Mouse (Mus musculus) CD4-positive, CD25-positive, alpha-beta regulatory T cell, adult 4 months (primary cell): ENCODE data around the gene Auts2. TPM values are rescaled to one million over a fixed set of nuclear protein-coding genes. Genes with fewer than 3 reads are reported as not detected.

Experiments
- ATAC-seq: one replicate; pipeline ENCODE4 v1.8.0; 2017
- polyA plus RNA-seq, 2 experiments: library from polyadenylated mRNA; unstranded; fragments of 100-300 nt; shearing (Covaris generic); gene quantifications; one replicate each; pipeline ENCODE4 v1.2.1; 2017

Auts2 gene
- polyA plus RNA-seq, 2 experiments from 2014 or later = 0.75 TPM; not detected in 1

DNA sequence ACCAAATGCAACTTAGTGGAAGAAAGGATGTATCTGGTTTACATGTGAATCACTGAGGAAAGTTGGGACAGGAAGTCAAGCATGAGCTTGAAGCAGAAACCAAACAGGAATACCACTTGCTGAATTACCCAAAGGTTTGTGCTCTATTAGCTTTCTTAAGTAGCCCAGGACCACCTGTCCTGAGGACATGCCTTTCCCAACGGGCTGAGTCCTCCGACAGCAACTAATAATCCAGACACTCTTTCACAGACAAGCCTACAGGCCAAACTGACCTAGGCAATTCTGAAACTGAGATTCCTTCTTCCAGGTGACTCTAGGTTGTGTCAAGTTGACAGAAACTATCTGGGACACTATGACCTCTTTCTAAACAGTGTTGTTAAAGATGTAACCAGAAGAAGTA, 44.2 kb downstream of the Auts2 start:
- ATAC-seq = no peak

DNA sequence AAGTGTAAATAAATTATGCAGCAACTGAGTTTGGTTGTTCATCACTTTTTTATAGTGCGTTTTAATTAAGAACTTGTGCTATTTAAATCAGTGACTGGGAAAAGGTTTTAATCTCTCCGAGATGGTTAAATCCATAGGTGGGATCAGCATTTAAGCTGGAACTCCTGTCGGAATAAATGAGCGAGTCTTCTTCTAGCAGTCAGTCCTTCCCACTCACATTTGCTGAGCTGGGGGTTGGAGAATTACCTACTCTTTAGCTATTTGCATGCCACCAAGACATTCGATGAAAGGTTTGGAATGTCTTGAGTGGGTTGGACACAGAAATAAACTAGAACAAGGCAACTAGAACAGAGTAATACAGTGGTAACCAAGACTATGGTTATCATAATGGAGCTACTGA, 45.1 kb downstream of the Auts2 start:
- ATAC-seq = no peak

- ATAC-seq = no peak
Measured at GRCm38 (mm10) chr5:132492793-132493192, 50.4 kb downstream of the Auts2 start.

DNA sequence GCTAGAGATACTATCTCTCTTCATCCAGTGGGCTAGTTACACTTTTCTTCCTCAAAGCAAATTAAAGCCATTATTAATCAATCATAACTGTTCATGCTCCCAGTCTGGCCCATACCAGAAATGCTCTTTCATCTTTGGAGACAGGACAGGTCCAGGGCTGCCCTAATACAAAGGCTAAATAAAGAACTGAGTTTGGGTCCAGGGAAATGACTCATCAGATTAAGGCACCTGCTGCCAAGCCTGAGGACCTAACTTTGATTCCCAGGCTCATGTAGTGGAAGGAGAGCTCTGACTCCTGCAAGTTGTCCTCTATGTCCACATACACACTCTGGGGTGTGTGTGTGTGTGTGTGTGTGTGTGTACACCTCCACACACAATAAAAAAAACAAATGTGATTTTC, 51.1 kb downstream of the Auts2 start:
- no peak for ATAC-seq

DNA sequence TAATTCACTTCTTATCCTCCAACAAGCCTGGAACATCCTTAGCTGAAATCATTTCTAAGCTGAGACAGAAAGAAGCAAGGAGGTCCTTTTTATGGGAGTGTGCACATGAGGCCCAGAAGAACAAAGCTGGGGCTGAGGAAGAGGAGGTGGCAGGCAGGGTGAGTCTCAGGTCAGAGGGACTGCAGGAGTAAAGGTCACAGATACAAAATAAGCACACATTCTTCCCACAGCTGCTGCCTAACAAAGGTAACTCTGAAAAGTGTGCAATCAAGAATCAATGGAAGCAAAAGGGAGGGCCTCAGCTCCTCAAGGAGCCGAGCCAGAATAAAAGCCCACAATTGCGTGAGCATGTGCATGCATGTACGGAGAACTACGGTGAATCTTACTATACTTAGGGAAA, 51.6 kb downstream of the Auts2 start:
- ATAC-seq = no peak

GRCm38 (mm10) chr5:132490326-132490725, 52.8 kb downstream of the Auts2 start:
- ATAC-seq = no peak

DNA sequence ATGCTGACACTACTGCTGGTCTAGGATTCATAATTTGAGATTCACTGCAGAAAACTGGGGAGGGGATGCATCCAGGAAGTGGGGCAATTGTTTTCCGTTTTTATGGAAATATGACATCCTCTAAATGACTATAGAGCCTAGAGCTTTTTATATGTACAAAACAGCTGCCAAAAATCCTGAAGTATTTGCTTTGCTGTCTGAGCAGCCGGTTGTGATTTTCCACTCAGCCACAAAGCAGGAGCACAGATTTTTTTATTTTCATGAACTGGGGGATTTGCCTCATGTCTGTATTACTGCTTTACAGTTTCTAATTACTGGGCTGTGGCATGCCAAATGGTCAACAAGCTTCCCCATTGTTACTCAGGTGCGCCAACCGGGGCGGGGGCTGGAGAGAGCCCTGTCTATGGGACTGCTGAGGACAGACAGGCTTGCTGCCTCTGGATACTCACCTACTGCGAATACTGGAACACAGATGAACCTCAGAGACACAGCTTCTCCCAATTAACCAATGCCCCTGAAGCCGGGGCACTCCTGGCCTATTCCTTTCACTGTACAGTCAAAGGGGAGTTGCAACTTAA, 53.3 kb downstream of the Auts2 start:
- no peak for ATAC-seq

DNA sequence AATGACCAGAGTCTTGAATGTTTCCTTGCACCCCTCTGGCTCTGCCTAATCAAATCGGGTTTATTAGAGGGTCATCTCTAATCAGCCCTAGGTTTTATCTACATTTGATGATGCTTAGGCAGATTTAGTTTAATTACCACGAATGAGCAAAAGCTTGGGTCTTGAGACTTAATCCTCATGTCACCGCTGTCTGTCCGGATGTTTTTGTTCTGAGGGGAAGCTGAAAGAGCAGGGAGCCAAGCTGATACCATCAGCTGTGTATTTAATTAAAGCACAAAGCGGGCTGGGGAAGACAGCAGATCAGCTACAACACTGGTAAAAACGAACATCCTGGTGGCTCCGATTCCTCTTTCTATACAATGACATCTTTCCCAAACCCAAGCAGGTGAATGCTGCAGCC, 56.3 kb downstream of the Auts2 start:
- ATAC-seq = no peak

- ATAC-seq = no peak
Measured at GRCm38 (mm10) chr5:132485994-132486393, 57.1 kb downstream of the Auts2 start.

GRCm38 (mm10) chr5:132485448-132485847, 57.7 kb downstream of the Auts2 start:
- no peak for ATAC-seq

GRCm38 (mm10) chr5:132481476-132481875, 61.7 kb downstream of the Auts2 start:
- no peak for ATAC-seq

DNA sequence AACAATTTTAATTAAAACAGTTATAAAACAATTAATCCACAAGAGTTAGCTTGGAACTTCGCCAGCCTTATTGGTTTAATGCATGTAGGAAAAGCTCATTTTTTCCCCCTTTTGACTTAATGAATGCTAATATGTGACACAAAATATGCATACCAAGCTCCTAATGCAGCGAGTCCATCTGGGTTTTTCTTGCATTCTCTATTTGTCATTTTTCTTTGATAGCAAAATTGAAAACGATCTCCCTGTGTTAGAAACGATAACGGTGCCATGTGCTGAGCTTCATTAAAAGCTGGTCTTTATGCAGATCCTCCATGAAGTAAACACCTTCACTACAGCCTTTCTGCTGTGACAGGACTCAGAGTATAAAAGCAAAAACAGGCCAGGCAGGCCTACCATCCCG, 62.7 kb downstream of the Auts2 start:
- no peak for ATAC-seq

- no peak for ATAC-seq
Measured at GRCm38 (mm10) chr5:132479227-132479857, 63.8 kb downstream of the Auts2 start.

DNA sequence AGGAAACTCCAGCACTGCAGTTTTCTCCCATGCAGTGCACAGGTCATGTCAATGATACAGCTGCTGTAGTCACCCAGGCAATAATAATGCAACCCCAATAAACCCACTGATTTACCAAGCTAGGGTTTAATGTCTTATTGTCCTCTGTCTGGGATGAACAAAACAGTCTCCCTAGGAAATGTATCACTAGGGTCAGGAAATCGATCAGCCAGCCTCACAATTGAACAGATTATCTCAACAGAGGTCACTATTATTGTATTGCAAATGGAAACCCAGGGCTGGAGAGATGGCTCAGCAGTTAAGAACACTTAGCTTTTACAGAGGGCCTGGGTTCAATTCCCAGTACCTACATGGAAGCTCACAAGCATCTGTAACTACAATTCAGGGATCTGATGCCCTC, 65.6 kb downstream of the Auts2 start:
- no peak for ATAC-seq

DNA sequence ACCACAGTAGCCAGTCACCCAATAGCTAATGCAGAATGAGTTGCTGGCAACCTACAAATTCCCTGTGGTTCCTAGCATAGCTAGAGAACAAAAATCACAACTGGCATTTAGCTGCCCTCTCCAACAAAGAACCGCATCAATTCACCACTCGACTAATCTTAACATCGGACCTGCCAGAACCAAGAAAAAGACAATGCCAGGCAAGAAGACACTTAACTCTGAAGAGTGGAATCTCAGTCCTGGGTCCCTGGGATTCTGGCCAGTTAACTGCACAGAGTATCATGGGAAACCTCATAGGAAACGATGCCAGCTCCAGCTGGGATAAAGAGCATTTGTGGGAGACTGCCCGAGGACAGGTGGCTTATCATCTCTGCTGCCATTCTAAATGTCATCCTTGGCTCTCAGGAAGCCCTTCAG, 70.2 kb downstream of the Auts2 start:
- no peak for ATAC-seq

GRCm38 (mm10) chr5:132472184-132472829, 70.8 kb downstream of the Auts2 start:
- ATAC-seq = no peak

DNA sequence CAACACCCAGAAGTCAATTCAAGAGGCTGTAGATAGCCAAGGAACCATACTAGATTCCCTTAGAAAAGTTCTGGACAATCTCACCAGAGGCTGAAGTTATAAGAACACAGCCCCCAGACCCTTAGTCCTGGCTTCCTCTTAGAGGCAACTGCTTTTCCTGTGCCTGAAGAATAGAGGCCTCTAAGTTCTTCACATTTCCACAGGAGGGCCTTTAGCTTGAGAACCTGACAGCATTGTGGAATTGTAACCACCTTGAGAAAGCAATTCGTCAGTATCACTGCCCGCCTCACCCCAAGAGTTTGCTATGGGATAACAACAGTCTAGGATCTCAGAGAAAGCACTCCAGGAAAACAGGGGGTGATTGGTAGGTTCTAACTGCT, 75.8 kb downstream of the Auts2 start:
- ATAC-seq = no peak

- ATAC-seq = no peak
Measured at GRCm38 (mm10) chr5:132466427-132467363, 76.4 kb downstream of the Auts2 start.

DNA sequence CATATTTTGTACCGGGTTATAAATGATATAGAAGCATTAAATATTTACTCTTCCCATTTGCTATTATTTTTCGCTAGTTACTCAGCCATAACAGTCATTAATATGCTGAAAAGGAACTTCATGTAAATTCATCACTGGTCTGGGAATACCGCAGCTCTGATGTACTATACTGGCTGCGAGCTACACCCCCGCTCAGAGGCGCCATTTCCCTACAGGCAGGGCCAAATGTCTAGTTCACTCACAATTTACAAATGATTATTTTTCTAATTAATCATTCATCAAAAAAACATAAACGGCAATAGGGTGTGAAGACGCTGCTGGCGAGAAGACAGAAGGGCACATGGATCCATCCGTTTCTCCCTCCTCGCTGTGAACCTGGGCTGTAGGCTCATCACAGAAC, 80.6 kb downstream of the Auts2 start:
- no peak for ATAC-seq

DNA sequence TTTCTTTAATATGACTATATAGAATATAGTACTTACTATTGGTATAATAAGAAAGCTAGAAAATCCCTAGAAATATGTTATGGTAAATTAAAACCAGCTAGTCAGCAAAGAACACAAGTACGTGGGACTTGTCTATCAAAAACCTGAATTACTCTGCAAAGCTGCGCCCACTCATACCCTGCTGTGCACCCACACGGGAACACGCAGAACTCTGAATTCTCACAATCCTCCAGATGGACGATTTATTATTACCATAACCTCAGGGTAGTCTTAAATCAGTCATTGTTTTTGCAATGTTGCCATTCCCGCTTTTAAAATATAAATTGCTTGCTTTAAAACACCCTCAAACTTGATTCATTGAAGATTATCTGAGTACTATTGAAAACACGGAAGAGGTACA, 84.6 kb downstream of the Auts2 start:
- no peak for ATAC-seq

DNA sequence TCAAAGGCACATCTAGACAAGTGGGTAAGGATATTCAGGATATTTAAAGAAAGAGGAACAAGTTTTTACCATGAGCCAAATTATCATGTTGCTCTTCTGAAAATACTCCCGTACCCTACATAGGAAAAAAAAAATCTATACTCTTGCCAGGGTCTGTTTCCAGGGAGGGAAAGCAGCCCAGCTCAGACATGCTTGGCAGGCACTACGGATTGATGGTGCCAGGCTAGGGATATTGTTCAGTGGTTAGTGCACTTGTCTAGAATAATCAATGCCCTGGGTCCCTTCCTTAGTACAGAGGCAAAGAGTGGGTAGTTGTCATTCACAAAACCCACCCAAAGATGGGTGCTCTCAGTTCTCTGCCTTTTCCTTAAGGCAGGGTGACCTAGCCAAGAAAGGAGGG, 90.8 kb downstream of the Auts2 start:
- ATAC-seq = no peak

DNA sequence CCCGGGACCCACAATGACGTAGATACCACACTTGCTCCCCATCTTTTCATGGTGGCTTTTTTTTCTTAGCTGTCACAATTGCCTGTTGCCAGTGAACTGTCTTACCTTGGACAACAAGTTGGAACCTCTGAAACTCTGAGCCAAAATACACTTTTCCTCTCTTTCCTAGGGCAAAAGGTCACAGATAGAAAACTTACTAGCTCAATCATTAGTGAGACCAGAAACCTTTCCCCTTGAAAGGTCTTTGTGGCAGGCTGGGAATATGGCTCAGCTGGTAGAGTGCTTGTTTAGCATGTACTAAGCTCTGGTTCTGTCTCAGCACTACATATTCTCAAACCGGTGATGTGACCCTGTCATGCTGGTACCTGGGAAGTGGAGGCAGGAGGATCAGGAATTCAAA, 93.1 kb downstream of the Auts2 start:
- ATAC-seq = no peak

- no peak for ATAC-seq
Measured at GRCm38 (mm10) chr5:132448401-132449066, 94.6 kb downstream of the Auts2 start.
